Mouse (Mus musculus) E14TG2a.4 (cell line): ENCODE results near the gene Slc6a5.

Experiments used
- CTCF ChIP-seq: conservative IDR thresholded peaks from 2 replicates; pipeline ENCODE4 v1.5.1; 2014; ENCODE audit warnings: low read length
- NANOG ChIP-seq: IDR thresholded peaks from 2 replicates; pipeline ENCODE4 v1.6.1; 2014; ENCODE audit warnings: borderline replicate concordance, low read length, mixed read lengths
- POU5F1 ChIP-seq: IDR thresholded peaks from 2 replicates; pipeline ENCODE4 v1.6.1; 2014; ENCODE audit warnings: low read length, borderline replicate concordance

DNA sequence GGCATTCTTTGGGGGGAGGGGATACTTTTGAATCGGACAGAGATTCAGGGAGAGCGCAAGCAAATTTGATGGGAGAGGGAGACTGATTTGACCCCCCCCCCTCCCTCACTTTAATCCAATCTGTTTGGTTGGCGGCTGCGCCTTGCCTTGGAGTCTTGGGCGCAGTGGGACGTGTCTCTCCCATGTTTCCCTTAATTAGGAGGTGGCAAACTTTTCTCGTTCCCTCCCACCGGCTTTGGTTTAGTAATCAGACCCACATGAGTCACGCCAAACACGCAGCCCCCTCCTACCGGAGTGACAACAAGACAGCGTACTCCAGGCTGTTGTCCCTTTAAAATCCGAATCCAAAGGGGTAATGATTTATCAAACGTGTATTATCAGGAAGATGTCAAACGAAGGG, at the start of gene Slc6a5:
- TF ChIP-seq CTCF (no peak), POU5F1 (no peak), NANOG (no peak)
